Mouse (Mus musculus) kidney, postnatal 0 days (tissue): ENCODE measurements at regions not wholly inside any gene's neighbourhood (a gene's known extent, or its start where the extent isn't known, plus 50 kb on each side); places are given as distances from the start of the nearest gene placed in this dataset.

Source experiments
- ATAC-seq: fragments of 200-750 bp; cut with Nextera tagmentation; replicated peaks from 2 replicates; pipeline ENCODE4 v1.8.0; 2017; ENCODE audit warnings: low read depth, moderate number of reproducible peaks, moderate TSS enrichment, moderate library complexity; ENCODE audit not compliant: low FRiP score
- DNase-seq: peaks from one replicate; pipeline ENCODE4 v3.0.0-alpha.2; 2016; ENCODE audit warnings: low spot score
- H3K27ac ChIP-seq: fragments of 300-500 bp; sonication (generic); 2 replicates; pipeline ENCODE4 v1.5.1; 2014; ENCODE audit warnings: mild to moderate bottlenecking
- H3K27me3 ChIP-seq: fragments of 300-500 bp; sonication (generic); 2 replicates; pipeline ENCODE4 v1.6.1; 2014; ENCODE audit warnings: low read length, mixed read lengths; ENCODE audit not compliant: insufficient read depth
- H3K36me3 ChIP-seq: fragments of 300-500 bp; sonication (generic); 2 replicates; pipeline ENCODE4 v1.6.1; 2014; ENCODE audit warnings: low read length, mixed read lengths; ENCODE audit not compliant: insufficient read depth
- H3K4me1 ChIP-seq: fragments of 300-500 bp; sonication (generic); replicated peaks from 2 replicates; pipeline ENCODE4 v1.6.1; 2014; ENCODE audit warnings: antibody characterized with exemption, low read length, mixed read lengths; ENCODE audit not compliant: insufficient read depth
- H3K4me2 ChIP-seq: fragments of 300-500 bp; sonication (generic); 2 replicates; pipeline ENCODE4 v1.6.1; 2014; ENCODE audit warnings: mild to moderate bottlenecking, low read length, moderate library complexity, mixed read lengths
- H3K4me3 ChIP-seq: fragments of 300-500 bp; sonication (generic); replicated peaks from 2 replicates; pipeline ENCODE4 v1.5.1; 2014; ENCODE audit warnings: low read depth, low read length
- H3K9ac ChIP-seq: fragments of 300-500 bp; sonication (generic); 2 replicates; pipeline ENCODE4 v1.6.1; 2014; ENCODE audit warnings: low read depth, low read length
- H3K9me3 ChIP-seq: fragments of 300-500 bp; sonication (generic); replicated peaks from 2 replicates; pipeline ENCODE4 v1.6.1; 2016; ENCODE audit warnings: low read length, inconsistent platforms, mixed read lengths
- CTCF ChIP-seq: IDR thresholded peaks from 2 replicates; pipeline ENCODE4 v1.5.1; 2016; ENCODE audit warnings: antibody characterized with exemption, low read depth, mild to moderate bottlenecking, moderate library complexity
- WGBS: fragments of 180-500 bp; shearing (Covaris S2); extraction: QIAGEN DNeasy Blood & Tissue Kit; methylation state at CpG from one replicate; pipeline ENCODE4 v1.1.7; 2014; 5-methylcytosine and 5-hydroxymethylcytosine counted together

DNA sequence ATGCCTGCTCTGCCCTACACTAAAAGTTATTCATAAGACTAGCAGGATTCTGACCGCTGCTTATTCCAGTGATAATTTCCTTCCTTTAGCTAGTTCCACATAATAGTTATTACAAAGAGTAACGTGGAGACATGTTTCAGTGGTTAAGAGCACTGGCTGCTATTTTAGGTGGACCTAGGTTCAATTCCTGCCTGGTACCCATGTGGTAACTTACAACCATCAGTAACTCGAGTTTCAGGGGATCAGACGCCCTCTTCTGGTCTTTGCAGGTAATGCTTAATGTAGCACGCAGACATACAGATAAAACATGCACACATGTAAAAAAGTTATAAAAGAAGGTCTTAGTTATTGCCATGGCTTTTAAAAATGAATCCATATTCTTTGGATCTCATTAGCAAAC is 125.0 kb downstream of the Fam174b start:
- DNase-seq (no peak), ATAC-seq (no peak)
- H3K27me3 ChIP-seq, result no peaks in the 10 kb centered on the region
- H3K27ac ChIP-seq, result no peak overlapping the region
- H3K36me3 ChIP-seq, result no peaks in the 10 kb centered on the region
- H3K9ac ChIP-seq, result no peak overlapping the region
- no peak overlapping the region for H3K4me2 ChIP-seq
- no peak overlapping the region for H3K4me3 ChIP-seq
- H3K9me3 ChIP-seq, result no peaks in the 10 kb centered on the region; the same call in 1 of the 2 replicates
- 68% methylated on average over 5 of the region's 5 CpGs for WGBS
- TF ChIP-seq CTCF, result 0 out of 2 replicates have a peak, but pooled peaks have one; percentile 13
- H3K4me1 ChIP-seq, result no peaks in the 10 kb centered on the region

- H3K9ac ChIP-seq, result no peak overlapping the region
- TF ChIP-seq CTCF, result no peak
- H3K9me3 ChIP-seq, result no peaks in the 10 kb centered on the region
- H3K4me3 ChIP-seq, result no peak overlapping the region
- H3K4me2 ChIP-seq, result no peak overlapping the region
- H3K27ac ChIP-seq, result no peak overlapping the region
- DNase-seq (no peak), ATAC-seq (no peak)
- H3K36me3 ChIP-seq, result no peaks in the 10 kb centered on the region
- H3K4me1 ChIP-seq, result no peaks in the 10 kb centered on the region
- WGBS, result 88% methylated on average over 2 of the region's 2 CpGs
- H3K27me3 ChIP-seq, result no peaks in the 10 kb centered on the region
Observed at GRCm38 (mm10) chr7:73872181-73872580, 132.1 kb downstream of the Fam174b start.

DNA sequence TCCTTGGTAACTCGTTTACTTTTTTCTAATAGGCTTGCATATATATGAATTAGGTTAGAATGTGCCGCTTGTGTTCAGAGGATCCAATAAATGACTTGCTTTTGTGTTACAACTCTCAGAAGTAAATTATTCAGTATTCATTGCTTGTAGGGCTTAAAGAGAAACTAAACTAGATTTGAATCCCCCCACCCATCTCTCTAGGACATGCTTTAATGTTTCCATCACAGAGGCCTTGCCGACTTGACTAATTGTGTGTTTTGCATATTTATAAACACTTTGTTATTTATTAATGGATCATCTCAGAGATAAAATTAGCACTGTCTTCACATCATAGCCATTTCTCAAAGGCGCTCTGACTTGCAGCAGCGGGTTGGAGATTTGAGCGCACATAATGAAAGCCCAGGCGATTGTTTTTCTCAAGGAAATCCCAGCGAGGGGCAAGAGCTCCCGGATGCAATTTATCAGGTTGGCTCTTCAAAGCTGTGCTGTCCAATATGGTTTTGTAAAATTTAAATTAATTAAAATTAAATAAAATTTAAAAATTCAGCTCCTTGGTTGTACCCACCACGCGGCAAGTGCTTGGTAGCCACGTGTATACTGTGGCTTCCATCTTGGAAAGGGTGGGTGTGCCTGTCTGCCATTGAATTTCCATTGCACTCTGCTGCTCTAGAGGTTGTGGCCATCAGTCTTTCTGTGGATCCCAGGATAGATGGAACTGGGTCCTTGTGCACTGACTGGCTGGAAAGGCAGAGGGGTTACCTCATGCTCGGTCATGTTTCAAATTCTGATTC is 132.0 kb downstream of the St8sia2 start:
- Histone ChIP-seq H3K27ac (no peak overlapping the region), H3K4me2 (no peak overlapping the region), H3K36me3 (no peaks in the 10 kb centered on the region), H3K4me1 (no peaks in the 10 kb centered on the region), H3K4me3 (no peak overlapping the region), H3K9me3 (no peaks in the 10 kb centered on the region), H3K9ac (no peak overlapping the region), H3K27me3 (no peaks in the 10 kb centered on the region)
- ATAC-seq, result no peak
- TF ChIP-seq CTCF, result no peak
- WGBS, result 94% methylated on average over 13 of the region's 13 CpGs
- no peak for DNase-seq

DNA sequence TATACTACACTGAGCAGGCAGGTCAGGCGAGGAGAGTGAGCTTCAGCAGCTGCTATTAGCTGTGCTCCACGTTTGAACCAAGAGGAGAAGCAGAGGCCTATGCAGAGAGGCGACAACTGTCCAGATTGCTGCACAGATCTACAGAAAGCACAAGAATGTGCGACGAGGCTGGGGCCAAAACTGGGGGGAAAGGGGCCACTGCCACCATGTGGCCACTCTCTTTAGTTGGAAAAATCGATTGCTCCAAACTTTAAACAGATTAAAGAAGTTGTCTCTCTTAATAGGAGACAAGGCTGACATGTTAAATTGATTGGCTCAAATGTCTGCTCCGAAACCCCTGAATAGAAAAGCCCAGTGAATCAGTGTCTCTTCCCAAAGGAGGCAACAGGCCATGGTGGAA is 127.3 kb downstream of the St8sia2 start:
- DNase-seq (peak; percentile 24), ATAC-seq (no peak)
- Histone ChIP-seq H3K4me1 (no peaks in the 10 kb centered on the region), H3K9me3 (no peaks in the 10 kb centered on the region), H3K9ac (no peak overlapping the region), H3K36me3 (no peaks in the 10 kb centered on the region), H3K27ac (no peak overlapping the region), H3K4me3 (no peak overlapping the region), H3K27me3 (no peaks in the 10 kb centered on the region), H3K4me2 (no peak overlapping the region)
- WGBS, result 52% methylated on average over 7 of the region's 7 CpGs
- peak; percentile 47 for TF ChIP-seq CTCF
